Mouse (Mus musculus): ENCODE measurements around the gene Mapk8ip1.

Gene Mapk8ip1

GRCm38 (mm10) chr2:92375099-92375623, 25.9 kb downstream of the Mapk8ip1 start:
- ATAC-seq (ENCODE audit: insufficient number of reproducible peaks, low FRiP score, low TSS enrichment) = peak; percentile 87

DNA sequence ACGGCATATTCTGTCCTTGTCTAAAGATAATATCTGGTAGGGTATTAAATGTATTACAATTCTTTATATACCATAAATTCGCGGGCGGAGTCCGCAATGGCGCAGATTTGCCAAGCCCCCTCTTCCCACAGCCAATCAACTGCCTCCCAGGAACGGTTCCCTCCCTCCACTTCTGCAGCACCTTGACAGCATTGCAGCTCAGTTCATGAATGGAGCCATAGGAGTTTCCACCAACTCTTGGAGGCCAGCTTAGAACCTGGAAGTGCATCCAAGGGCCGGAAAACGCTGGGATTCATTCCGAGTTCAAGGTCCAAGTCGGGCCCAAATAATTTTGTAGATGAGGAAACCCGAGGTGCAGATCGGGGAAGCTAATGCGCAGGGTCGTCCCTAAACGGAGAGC, 26.5 kb downstream of the Mapk8ip1 start, which contains the start of the genes Pex16 and Large2:
Pex16 (plus strand) TSS at position 163 of the 400 bp plus-strand sequence.
Large2 (minus strand) TSS at position 356 of the 400 bp plus-strand sequence.
- ATAC-seq (ENCODE audit: insufficient number of reproducible peaks, low FRiP score, low TSS enrichment) = no peak

DNA sequence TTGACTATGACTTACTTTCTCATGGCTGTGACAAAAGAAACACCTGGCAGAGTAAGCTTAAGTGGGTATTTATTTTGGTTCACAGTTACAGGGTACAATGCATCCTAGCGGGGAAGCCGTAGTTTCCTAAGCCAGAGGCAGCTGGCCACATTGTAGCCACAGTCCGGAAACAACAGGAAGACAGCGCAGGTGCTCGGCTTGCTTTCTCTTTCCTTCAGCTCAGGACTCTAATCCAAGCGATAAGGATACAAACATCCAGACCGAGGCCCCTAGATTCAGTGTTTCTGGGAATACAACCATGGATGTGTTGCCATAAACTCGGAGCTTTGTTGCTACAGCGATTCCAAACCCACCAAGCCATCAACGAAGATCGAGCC, 27.6 kb downstream of the Mapk8ip1 start:
- ATAC-seq (ENCODE audit: insufficient number of reproducible peaks, low FRiP score, low TSS enrichment) = no peak

DNA sequence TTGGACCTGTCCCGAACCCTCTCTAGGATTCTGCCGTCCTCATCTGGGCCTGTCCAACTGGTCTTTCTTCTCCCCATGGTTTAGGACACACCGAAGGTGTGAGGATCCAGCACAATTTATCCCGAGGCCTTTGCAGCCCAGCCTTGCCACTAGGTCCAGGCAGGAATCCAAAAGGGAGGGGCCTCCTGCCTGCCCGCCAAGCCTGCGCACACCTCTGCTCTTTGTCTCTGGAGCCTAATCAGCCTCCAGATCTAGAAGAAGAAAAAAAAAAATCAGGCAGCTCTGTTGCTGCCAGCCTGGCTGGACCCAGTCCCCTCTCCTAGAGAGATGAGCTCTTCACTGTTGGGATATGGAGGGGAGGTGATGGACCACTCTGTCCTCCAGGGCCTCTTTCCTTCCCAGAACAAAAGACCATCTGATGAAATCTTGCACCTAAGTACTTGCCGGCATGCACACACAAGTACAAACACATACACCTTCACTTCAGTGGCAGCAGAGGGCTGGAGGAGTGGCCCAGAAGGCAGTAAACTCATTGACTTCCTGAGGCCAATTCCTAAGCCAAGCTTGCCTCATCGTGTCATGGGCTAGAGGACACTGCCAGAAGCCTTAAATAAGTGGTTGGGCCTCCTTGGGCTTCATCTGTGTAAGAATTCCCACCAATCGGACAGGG, 28.2 kb downstream of the Mapk8ip1 start:
- ATAC-seq (ENCODE audit: insufficient number of reproducible peaks, low FRiP score, low TSS enrichment) = no peak

- ATAC-seq (ENCODE audit: insufficient number of reproducible peaks, low FRiP score, low TSS enrichment) = no peak
Observed at GRCm38 (mm10) chr2:92371971-92372690, 28.9 kb downstream of the Mapk8ip1 start.

DNA sequence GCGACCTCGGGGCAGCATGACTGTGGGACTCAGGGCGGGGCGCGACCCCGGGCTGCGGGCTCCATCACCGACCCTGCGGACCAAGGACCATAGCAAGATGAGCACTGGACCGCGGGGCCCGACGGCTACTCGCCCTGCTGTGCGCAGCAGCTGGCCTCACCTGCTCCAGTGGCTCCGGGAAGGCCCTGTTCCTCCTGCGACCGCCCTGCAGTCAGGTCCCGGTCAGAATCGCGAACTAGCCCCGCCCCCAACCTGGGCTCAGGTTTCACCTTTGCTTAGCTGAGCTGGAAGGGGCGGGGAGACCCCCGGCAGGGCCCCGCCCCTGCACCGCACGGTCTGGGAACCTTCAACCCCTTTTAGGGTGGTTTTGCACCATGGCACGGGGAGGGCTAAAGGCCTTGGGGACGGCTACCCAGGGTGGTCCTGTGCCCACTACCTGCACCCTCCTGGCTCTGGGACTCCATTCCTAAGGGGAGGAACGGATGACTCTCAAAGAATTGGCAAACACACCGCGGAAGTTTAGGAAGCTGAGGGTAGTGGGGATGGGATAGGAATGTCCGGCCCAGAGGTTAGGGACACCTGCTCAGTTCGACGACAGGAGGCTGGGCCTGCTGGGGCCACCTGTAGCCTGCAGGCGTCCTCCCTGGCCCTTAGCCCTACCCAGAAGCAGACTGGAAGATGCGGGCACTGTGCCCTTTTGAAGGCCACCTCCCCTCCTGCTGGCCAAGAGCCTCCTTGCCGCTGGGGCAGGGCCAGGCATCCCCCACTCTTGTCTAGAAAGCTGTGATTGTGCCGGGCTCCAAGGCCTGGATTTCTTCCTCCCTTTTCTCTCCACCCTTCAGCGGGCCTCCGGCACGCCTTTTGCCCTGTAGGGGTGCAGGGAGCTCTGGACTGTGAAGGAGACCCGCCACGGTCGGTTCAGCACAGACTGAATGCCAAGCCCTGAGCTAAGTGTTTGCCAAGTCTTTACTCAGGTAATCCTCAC, 29.9 kb downstream of the Mapk8ip1 start:
- no peak for ATAC-seq (ENCODE audit: insufficient number of reproducible peaks, low FRiP score, low TSS enrichment)

DNA sequence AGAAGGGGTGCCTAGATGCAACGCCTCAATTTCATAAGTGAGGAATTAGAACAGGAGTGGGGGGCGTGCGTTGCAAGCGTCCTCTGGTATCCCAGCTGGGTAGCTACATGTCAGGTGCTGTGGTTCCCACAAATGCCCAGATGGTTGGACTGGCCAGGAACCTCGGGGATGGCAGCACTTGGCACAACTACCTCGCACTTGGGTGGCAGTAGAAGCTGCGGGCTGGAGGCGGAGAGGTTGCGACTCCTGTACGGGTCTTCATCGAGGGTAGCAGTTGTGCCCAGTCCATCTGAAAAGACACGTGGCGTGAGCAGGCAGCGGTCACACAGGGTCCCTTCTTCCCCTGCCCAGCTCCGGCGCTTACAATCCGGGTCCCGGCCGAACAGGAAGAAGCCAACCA, 30.7 kb downstream of the Mapk8ip1 start:
- no peak for ATAC-seq (ENCODE audit: insufficient number of reproducible peaks, low FRiP score, low TSS enrichment)

- ATAC-seq (ENCODE audit: insufficient number of reproducible peaks, low FRiP score, low TSS enrichment) = no peak
Observed at GRCm38 (mm10) chr2:92367383-92368029, 33.6 kb downstream of the Mapk8ip1 start.

DNA sequence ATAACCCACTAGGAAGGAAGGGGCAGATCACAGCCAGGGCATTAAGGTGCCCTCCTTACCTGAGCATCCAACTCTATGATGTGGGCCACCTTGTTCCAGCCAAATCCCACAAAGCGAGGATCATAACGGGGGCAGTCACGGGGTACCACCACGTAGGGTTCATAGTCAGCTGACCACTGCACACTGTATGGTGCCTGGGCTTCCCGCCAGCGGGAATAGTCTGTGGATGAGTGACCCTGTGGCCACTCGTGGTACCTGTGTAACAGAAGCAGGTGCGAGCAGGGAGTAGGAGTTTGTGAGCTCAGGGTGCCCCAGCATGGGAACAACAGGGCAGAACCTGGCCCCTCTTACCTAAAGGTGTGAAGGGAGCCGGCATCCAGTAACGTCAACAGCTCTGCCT, 35.5 kb downstream of the Mapk8ip1 start:
- no peak for ATAC-seq (ENCODE audit: insufficient number of reproducible peaks, low FRiP score, low TSS enrichment)

DNA sequence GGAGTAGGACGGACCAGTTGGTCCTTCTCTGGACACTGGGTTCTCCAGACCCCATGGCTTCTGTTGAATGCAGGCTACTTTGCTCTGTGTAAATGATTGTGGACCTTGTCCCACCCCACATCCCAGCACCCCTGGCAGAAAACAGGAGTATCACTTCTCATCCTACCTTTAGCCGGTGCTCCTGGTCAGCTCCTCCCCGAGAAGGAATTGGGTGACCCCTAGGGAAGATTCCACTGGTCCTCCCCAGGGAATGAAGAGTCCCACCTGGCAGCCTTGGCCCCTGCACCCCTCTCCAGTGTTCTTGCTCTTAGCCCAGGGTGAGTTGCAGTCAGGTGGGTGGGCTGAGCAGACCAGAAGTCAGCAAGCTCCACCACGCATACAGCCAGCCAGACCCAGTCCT, 37.0 kb downstream of the Mapk8ip1 start:
- no peak for ATAC-seq (ENCODE audit: insufficient number of reproducible peaks, low FRiP score, low TSS enrichment)

GRCm38 (mm10) chr2:92362571-92363228, 38.4 kb downstream of the Mapk8ip1 start:
- no peak for ATAC-seq (ENCODE audit: insufficient number of reproducible peaks, low FRiP score, low TSS enrichment)

GRCm38 (mm10) chr2:92361795-92362194, 39.3 kb downstream of the Mapk8ip1 start:
- no peak for ATAC-seq (ENCODE audit: insufficient number of reproducible peaks, low FRiP score, low TSS enrichment)

GRCm38 (mm10) chr2:92360893-92361292, 40.2 kb downstream of the Mapk8ip1 start:
- ATAC-seq (ENCODE audit: insufficient number of reproducible peaks, low FRiP score, low TSS enrichment) = no peak

DNA sequence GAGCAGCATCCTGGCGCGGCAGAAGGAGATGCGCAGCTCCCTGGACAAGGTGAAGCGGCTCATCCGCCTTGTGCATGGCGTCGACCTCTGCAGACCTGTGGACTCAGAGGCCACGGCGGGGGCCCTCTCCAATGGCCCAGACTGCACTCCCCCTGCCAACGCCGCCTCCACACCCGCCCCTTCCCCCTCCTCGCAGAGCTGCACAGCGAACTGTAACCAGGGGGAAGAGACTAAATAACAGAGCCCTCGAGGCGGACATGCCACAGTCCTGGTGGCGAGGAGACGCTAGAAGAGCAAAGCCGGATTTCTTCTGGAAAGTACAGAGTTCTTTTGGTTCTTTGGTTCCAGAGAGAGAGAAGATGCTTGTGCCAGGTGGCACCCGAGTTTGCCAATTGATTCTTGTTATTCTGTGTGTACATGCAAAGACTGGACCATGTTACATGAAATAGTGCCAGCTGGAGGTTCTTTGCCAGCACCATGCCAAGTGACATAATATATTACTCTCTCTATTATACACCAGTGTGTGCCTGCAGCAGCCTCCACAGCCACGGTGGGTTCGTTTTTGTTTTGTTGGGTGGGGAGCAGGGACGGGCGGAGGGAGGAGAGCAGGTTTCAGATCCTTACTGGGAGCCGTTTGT, 40.8 kb downstream of the Mapk8ip1 start:
- ATAC-seq (ENCODE audit: insufficient number of reproducible peaks, low FRiP score, low TSS enrichment) = no peak

DNA sequence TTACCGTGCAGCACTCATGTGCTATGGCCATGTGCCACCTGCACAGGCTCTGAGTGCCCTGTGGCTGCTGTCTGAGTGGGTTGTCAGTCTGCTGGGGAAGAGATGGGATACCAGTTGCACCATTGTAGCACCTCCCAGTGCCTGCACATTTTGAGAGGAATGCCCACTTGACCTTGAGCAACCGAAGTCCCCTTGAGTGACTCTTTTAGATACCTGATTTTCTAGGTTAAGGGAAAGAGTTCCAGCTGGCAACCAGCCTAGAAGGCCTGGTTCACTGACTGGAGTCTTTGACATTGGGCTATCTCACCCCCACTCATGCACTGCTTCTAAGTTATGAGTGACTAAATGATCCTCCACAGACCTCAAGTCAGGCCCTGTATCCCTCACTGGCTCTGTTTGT, 41.8 kb downstream of the Mapk8ip1 start:
- ATAC-seq (ENCODE audit: insufficient number of reproducible peaks, low FRiP score, low TSS enrichment) = no peak

- no peak for ATAC-seq (ENCODE audit: insufficient number of reproducible peaks, low FRiP score, low TSS enrichment)
Observed at GRCm38 (mm10) chr2:92354224-92354623, 46.8 kb downstream of the Mapk8ip1 start.

GRCm38 (mm10) chr2:92353402-92353801, 47.7 kb downstream of the Mapk8ip1 start:
- no peak for ATAC-seq (ENCODE audit: insufficient number of reproducible peaks, low FRiP score, low TSS enrichment)

DNA sequence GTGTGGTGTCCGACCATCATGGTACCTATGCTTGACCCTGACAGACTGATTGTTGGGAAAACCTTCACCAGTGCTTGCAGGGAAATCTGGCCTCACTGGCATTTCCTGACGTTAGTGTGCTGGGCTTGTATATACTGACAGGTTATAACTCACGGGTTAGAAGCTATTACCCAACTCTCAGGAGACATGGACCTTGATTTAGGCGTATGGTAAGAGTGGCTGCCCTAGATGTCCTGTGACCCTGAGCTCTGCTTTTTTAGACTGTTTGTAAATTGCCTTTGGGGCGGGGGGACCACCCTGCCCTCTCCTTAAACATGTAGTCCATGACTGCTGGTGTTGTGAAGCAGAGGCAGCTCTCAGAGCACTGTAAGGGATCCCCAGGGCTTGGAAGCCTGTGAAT, 50.4 kb downstream of the Mapk8ip1 start:
- no peak for ATAC-seq (ENCODE audit: insufficient number of reproducible peaks, low FRiP score, low TSS enrichment)

All from cerebellum, adult (tissue).